10 mouse cellular contexts compared by ENCODE assay signal in genomic region chr4:141853437-141853836, GRCm38 (mm10). TPM values are rescaled to one million over a fixed set of nuclear protein-coding genes. Genes with fewer than 3 reads are reported as not detected.
DNase-seq lines count a peak whose midpoint lies in the region; ATAC-seq and TF ChIP-seq lines count a peak whose summit lies in the region.
"Had no signal": no experiment of that assay in that cellular context is flagged by ENCODE, and none has a peak within 500 bp of the region (broad histone marks: within the 10 kb centered on the region; RNA-seq: fewer than 3 reads in every experiment).

No protein-coding gene starts in this region.

- no peak overlapping the region for H3K4me3 ChIP-seq in cerebellum, adult 2 months (replicated peaks; ENCODE audit: insufficient read depth, low read depth, low read length)
- H3K4me3 ChIP-seq in layer of hippocampus, adult 2 months: no peak overlapping the region
- H3K4me3 ChIP-seq in lung, embryonic 14.5 days (ENCODE audit: low read depth, low read length): no peak overlapping the region
- H3K4me3 ChIP-seq: liver, embryonic 15.5 days had no signal

- ATAC-seq in common myeloid progenitor, adult 5-6 weeks (replicated peaks; ENCODE audit: low read depth, poor library complexity, severe bottlenecking): peak; percentile 47; the same call in 1 of the 2 replicates
- no peak for ATAC-seq in lung, embryonic 14.5 days (ENCODE audit: insufficient read depth)

- H3K4me2 ChIP-seq in lung, embryonic 14.5 days: no peak overlapping the region
- H3K4me2 ChIP-seq: liver, embryonic 15.5 days had no signal

- no peaks in the 10 kb centered on the region for H3K27me3 ChIP-seq in cerebellum, adult 2 months (ENCODE audit: control insufficient read depth, insufficient read depth, low read length)
- no peaks in the 10 kb centered on the region for H3K27me3 ChIP-seq in lung, embryonic 14.5 days (ENCODE audit: insufficient read depth, low read length)
- H3K27me3 ChIP-seq: liver, embryonic 15.5 days had no signal

- no peaks in the 10 kb centered on the region for H3K9me3 ChIP-seq in lung, embryonic 14.5 days (ENCODE audit: low read depth, low read length)
- H3K9me3 ChIP-seq: liver, embryonic 15.5 days had no signal

- no peaks in the 10 kb centered on the region for H3K36me3 ChIP-seq in lung, embryonic 14.5 days (ENCODE audit: insufficient read depth)

- no peak overlapping the region for H3K9ac ChIP-seq in lung, embryonic 14.5 days
- H3K9ac ChIP-seq: liver, embryonic 15.5 days had no signal

- no peak for TF ChIP-seq POLR2A in cerebellum, adult 2 months (IDR thresholded peaks at IDR 0.05; ENCODE audit: borderline replicate concordance, insufficient read depth, low read length)

- H3K27ac ChIP-seq in cerebellum, adult 2 months (ENCODE audit: insufficient read depth, low read length): no peak overlapping the region
- no peak overlapping the region for H3K27ac ChIP-seq in layer of hippocampus, adult 2 months
- H3K27ac ChIP-seq in lung, embryonic 14.5 days (ENCODE audit: low read depth): no peak overlapping the region
- H3K27ac ChIP-seq: liver, embryonic 15.5 days had no signal

- peak; percentile 77 for TF ChIP-seq CTCF in cerebellum, adult 2 months (IDR thresholded peaks at IDR 0.05; ENCODE audit: borderline replicate concordance, insufficient read depth, low read depth, low read length)
- TF ChIP-seq CTCF in layer of hippocampus, adult 2 months (conservative IDR thresholded peaks at IDR 0.05): peak; percentile 86
- peak; percentile 78 for TF ChIP-seq CTCF in lung, embryonic 14.5 days (IDR thresholded peaks at IDR 0.05; ENCODE audit: low read depth)

- H3K4me1 ChIP-seq in cerebellum, adult 2 months (ENCODE audit: control insufficient read depth, insufficient read depth, low read length): 0 out of 2 replicates have a peak, but pooled peaks cover 3% of the 10 kb centered on the region
- H3K4me1 ChIP-seq in lung, embryonic 14.5 days (ENCODE audit: insufficient read depth): 0 out of 2 replicates have a peak, but pooled peaks cover 5% of the 10 kb centered on the region

- WGBS in cerebellum, adult 2 months: 45% methylated on average over 9 of the region's 9 CpGs
- WGBS in lung, embryonic 14.5 days: 74% methylated on average over 9 of the region's 9 CpGs

- peak; percentile 51 to 58 for DNase-seq in cerebellum, adult 2 months
- no peak for DNase-seq in cerebellum, adult 11 months
- DNase-seq in layer of hippocampus, adult 2 months (ENCODE audit: low spot score in 2 of 2): peak in 1 of 2 experiments; percentile 75
- DNase-seq in layer of hippocampus, adult 11-12 months (ENCODE audit: low spot score): no peak
- peak; percentile 84 for DNase-seq in CD4-positive, CD25-positive, alpha-beta regulatory T cell, adult 2 months (ENCODE audit: low read depth, low spot score)
- DNase-seq in lung, embryonic 14.5 days: peak; percentile 73
- DNase-seq in thymus, postnatal 25 days: peak; percentile 40

RNA-seq across cellular contexts. Expression of gene Ctrc, which starts 7.3 kb away (rescaled TPM):
- not detected in 2 replicates for polyA plus RNA-seq in cerebellum, adult 2 months (2012; rRNA removed)
- not detected for total RNA-seq in layer of hippocampus, adult 2 months (2021)
- total RNA-seq in common myeloid progenitor, adult 5-6 weeks (2017): not detected in 2 replicates
- not detected in 2 replicates for polyA plus RNA-seq in lung, embryonic 14.5 days (2014; fragmentation: Nextera tagmentation; extraction: Ambion mirVana)
- total RNA-seq: gastrocnemius, postnatal 4 days had no signal
- polyA plus RNA-seq: liver, embryonic 15.5 days had no signal

RNA-seq across cellular contexts. Expression of gene Efhd2, which starts 21.3 kb away (rescaled TPM):
- polyA plus RNA-seq in cerebellum, adult 2 months (2012; rRNA removed): 141 and 152 TPM in 2 replicates
- 100 to 1,000 TPM; 139 to 140 TPM for total RNA-seq in layer of hippocampus, adult 2 months (2021)
- 32.6 and 46.1 TPM in 2 replicates for total RNA-seq in common myeloid progenitor, adult 5-6 weeks (2017)
- polyA plus RNA-seq in lung, embryonic 14.5 days (2014; fragmentation: Nextera tagmentation; extraction: Ambion mirVana): 56.5 and 64.6 TPM in 2 replicates

RNA-seq across cellular contexts. Expression of gene Cela2a, which starts 27.5 kb away (rescaled TPM):
- 0.13 and 0.16 TPM in 2 replicates for polyA plus RNA-seq in cerebellum, adult 2 months (2012; rRNA removed)
- not detected for total RNA-seq in layer of hippocampus, adult 2 months (2021)
- total RNA-seq in common myeloid progenitor, adult 5-6 weeks (2017): not detected in 2 replicates
- polyA plus RNA-seq in lung, embryonic 14.5 days (2014; fragmentation: Nextera tagmentation; extraction: Ambion mirVana): not detected in 2 replicates
- total RNA-seq: gastrocnemius, postnatal 4 days had no signal

Comparison
In these comparisons a context has a peak if more than half of its experiments do, and no peak if none do; other contexts are left out.
1. DNase-seq: peak in cerebellum, adult 2 months (2 of 2), CD4-positive, CD25-positive, alpha-beta regulatory T cell, adult 2 months (single experiment), lung, embryonic 14.5 days (single experiment) and thymus, postnatal 25 days (single experiment); none in cerebellum, adult 11 months (single experiment) and layer of hippocampus, adult 11-12 months (single experiment).
2. Peak in every context shown above with its lines, with median percentiles within 50 percentile points of each other: CTCF ChIP-seq.